Mouse (Mus musculus) adrenal gland, adult (tissue): ENCODE measurements around the gene Elovl2.
"Not testable (repeated sequence)": the region's sequence is repeated elsewhere in the genome, so short reads cannot be mapped to it uniquely, and the experiment has no call there.

Experiments used
- DNase-seq, 2 experiments: peaks; one replicate each; pipeline ENCODE4 v3.0.0; 2022 to 2023; ENCODE audit warnings: low spot score in 1 of 2; ENCODE audit not compliant: inconsistent age in 2 of 2

Gene Elovl2

DNA sequence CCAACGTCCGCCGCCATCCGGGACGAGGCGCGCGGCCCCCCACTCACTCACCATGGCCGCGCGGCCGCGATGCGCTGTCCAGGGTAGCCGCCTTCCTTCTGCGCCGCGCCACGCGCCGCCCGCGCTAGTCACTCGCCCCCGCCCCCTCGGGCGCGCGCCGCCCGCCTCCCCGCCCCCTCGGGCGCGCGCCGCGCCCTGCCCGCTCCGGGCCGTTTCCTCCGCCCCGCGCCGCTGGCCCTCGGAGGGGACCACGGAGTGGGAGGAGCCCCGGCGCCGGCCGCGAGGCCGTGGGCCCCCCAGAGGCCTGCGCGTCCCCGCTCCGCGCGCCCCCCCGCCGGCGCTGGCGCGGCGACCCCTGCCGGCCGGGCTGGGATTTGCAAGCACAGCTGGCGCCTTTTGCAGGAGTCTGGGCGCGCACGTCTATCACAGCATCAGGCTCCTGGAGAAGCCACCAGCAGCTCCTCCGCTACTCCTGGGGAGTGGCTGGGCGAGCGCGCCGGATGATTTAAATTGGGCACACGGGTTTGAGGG lies at the start of gene Elovl2:
Elovl2 (minus strand) TSS at position 102 of the 531 bp plus-strand sequence.
- DNase-seq: peak; percentile 62 to 88

DNA sequence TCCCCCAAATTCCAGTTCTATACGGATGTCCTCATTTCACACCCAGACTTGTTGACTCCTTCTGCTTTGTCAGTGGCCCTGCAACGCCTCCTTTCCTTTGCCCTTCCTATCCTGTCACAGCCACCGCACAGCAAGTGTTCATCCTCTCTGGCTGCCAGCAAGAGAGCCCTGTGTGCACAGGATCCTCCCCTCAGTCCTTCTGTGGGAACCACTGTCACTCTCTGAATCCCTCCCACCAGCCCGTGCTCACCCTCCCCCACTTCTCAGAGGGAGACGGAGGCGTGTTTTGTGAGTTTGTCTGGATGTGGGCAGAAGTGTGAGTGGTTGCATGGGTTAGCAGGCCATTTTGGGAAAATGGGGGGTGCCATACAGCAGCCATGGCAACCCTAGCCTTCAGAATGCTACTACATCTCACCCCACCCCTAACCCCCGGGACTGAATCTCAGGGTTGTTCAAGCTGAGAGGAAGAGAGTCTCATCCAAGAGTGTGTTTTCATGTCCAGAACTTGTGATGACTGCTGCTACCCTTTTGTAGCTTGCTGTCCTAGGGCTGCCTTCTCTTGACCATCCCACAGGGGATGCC lies 47.7 kb upstream of the Elovl2 start:
- no peak for DNase-seq

DNA sequence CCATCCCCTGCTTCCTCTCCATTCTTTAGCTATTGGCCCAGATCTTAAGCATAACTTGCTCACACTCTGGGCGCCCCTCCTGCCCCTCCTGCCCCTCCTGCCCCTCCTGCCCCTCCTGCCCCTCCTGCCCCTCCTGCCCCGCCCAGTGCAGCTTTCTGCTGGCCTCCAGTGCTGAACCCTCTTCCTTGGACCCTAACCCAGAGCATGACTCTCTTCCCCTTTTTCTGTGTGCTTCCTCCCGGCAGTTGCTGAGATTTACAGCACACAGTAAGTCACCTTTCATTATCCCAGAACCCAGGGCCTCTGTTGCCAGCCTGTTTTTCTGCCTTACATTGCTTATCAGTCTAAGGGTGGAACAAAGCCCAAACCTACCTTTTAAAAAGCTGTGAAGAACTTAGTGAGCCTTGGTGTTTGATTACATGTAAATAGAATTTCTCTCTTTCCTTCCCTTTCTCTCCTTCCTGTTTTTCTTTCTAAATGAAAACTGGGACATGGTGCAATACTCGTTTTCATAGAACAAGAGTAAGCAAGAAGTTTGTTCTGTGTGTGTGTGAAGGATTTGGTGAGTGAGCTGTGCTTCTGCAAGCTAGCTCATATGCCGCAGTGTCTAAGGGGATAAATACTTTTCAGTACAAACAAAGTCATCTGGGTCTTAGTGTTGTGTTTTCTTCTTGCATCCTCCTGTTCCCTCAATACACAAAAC lies 43.2 kb upstream of the Elovl2 start:
- no peak for DNase-seq

DNA sequence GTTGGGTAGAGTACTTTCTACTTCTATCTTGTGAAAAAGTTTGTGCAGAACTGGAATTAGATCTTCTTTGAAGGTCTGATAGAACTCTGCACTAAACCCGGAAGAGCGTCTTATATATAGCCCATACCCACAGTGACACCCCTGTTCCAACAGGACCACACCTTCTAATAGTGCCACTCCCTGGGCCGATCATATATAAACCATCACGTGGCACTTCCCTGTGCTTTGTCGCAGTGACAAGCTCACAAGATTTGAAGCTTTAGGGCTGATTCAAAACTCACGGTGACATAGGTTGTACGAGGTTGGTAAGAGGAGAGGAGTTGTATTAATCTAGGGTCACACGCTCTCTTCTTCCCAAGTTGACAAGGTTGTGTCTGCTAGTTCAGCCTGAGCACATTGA lies 41.4 kb upstream of the Elovl2 start:
- not testable (repeated sequence) for DNase-seq

DNA sequence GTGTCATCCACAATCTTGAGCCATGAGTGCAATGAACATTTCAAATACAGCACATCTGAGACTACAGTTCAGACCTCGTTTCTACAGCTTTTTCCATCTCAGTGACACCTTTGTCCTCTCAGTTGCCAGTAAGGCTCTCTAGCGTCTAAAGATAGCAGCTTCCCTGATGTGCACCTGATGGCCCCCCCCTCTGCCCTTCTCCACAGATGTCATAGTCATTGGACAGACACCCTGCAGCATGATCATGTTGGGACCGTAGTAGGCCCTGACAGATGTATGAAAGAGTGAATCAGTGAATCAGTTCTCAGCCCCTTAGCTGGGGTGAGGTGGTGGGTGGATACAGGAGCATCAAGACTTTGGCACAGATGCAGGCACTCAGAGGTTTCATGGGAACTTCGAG lies 37.6 kb upstream of the Elovl2 start:
- no peak for DNase-seq

DNA sequence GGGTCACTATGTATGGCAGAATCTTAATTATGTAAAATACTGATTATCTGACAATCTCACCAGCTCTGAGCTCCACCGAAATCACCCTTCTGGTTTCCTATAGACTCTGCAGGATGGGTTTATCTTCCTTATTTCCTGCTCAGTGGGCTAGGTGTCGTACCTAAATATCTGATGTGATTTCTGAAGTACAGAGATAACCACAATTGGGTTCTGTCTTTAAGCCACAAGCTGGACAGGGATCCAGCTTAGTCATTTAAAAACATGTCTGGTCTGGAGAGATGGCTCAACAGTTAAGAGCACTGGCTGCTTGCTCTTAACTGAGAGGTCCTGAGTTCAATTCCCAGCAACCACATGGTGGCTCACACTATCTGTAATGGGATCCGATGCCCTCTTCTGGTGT lies 36.8 kb upstream of the Elovl2 start:
- DNase-seq: no peak

DNA sequence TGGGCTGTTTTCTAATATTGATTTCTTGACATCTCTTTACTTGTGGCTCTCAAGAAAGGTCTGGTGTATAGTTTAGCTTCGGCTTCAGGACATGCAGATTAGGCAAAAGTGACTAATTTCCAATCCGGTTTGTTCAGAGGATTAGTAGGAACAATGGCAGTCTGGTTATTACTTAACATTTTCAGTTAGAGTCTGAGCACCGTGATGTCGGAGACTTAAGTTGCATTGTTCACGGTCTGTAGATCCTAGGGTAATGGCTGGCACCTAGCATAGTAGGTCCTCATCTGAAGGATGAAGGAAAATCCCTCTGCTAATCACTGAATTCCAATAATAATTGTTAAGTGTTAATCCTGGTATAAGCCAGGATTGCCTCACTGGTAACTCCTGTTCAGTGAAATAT lies 35.9 kb upstream of the Elovl2 start:
- no peak for DNase-seq

DNA sequence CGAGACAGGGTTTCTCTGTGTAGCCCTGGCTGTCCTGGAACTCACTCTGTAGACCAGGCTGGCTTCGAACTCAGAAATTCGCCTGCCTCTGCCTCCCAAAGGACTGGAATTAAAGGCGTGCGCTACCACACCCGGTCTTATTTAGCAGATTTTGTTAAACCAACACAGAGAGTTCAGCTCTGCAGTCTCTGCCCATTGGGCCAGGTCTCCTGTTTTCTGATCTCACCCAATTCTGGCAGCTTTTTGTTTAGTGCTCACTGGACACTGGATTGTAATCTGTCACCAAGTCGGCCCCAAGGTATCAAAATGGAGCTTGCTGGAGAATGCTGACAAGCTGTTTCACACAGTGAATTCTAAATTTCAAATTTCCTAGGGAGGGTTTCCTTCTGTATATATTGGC lies 32.5 kb upstream of the Elovl2 start:
- DNase-seq: no peak

DNA sequence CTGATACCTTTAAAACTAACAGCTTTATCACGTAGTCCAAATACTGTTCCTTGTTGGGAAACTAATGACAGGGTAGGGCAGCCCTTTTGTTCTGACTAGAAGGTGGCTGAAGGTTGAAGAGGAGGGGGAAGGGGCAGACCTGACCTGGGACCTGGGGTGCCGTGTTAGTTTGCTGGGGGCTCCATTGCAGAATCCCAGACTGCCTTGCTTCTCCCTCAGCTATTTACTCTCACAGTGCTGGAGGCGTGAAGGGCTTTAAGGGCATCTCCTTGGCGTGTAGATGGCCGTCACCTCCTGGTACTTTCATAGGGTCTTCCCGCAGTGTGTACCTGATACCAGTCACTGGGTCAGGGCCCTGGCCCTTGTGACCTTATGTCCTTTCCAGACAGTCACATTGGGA lies 31.9 kb upstream of the Elovl2 start:
- no peak for DNase-seq

DNA sequence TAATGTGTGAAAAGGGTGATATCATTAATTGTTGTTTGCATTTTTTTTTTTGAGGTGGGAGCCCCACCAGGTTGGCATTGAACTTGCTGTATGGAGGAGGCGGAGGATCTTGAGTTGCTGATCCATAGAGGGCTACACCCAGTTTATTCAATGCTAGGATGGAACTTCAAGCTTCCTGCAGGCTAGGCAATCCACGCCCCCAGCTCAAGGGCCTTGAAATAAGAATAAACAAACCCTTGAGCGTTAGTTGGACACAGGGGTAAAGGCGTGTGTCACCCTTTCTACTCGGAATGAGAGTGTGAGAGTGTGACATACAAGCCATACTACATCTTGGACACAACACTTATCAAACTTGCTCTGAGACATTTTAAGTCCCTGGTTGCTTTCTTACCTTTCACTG lies 31.5 kb upstream of the Elovl2 start:
- DNase-seq: peak in 1 of 2 experiments; percentile 31

DNA sequence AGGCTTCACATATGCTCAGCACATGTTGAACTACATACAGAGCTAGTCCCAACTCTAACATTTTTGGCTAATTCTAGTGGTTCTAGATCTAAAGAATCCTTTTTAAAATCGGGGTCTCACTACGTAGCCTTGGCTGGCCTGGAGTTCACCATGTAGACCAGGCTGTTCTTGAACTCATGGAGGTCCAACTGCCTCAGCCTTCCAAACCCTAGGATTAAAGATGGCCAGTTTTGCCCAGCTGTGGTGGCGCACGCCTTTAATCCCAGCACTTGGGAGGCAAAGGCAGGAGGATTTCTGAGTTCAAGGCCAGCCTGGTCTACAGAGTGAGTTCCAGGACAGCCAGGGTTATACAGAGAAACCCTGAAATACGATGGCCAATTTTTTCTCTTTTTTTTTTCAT lies 31.0 kb upstream of the Elovl2 start:
- peak in 1 of 2 experiments; percentile 36 for DNase-seq

DNA sequence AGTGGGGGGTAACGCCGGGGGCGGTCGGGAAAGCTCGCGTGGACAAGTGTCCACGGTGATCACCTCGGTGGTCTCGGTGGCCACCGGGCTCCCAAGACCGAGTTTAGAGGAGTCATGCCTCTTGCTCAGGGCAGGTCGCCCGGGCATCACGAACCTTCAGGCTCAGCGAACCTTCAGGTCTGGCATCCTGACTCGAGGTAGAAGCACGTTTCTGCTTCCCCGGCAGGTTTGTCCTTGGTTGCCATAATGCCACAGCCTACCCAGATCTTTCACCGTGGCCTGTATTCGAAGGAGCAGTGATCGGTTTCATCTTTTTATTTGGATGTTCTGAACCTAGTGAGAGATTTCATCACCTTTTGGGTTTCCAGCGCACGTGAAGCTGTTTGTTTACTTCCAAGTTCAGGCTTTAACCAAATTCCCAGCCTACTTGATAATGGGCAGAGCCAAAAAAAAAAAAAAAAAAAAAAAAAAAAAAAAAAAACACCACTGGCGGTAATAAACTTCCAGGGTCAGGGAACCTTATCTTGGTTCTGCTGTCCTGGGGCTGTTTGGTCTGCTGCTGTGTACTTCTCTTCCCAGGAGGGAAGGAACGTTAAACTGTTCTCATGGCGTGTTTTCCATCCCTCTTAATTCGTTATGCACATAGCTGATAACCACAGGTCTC lies 30.2 kb upstream of the Elovl2 start:
- no peak for DNase-seq

DNA sequence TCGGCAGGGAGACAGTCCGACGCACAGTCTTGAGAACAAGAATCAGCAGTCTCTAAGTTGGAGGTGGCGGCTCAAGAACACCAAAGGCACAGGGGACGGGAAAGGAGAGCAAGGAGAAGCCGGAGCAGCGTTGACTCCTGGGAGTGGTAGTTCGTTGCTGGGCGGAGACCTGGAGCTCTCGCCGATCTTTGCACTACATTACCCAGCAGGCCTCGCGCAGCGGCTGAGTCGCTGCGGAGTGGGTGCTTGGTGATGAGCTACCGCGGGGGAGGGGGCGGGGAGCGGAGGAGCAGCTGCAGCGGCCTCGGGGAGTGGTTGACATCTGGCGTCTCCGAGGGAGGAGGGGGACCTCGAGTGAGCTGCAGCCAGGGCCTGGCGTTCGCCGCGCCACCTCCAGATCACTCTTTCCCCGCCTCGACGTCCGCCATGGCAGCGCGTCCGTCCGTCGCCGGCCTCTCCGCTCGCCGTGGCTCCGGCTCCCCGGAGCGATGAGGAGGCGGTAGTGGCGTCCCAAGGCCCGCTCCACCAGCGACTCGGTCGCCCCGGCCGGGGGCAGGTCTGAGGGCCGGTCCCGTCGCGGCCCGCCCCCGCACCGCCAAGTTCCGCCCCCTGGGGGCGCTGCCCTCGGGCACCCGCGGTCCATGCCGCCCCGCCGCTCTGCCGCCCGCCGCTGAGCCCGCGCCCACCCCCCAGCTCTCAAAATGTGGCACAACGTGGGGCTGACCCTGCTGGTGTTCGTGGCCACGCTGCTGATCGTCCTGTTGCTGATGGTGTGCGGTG lies 29.5 kb upstream of the Elovl2 start, which contains the start of gene Smim13:
Smim13 (plus strand) TSS at position 307 of the 780 bp plus-strand sequence.
- DNase-seq: peak; percentile 95 to 98

DNA sequence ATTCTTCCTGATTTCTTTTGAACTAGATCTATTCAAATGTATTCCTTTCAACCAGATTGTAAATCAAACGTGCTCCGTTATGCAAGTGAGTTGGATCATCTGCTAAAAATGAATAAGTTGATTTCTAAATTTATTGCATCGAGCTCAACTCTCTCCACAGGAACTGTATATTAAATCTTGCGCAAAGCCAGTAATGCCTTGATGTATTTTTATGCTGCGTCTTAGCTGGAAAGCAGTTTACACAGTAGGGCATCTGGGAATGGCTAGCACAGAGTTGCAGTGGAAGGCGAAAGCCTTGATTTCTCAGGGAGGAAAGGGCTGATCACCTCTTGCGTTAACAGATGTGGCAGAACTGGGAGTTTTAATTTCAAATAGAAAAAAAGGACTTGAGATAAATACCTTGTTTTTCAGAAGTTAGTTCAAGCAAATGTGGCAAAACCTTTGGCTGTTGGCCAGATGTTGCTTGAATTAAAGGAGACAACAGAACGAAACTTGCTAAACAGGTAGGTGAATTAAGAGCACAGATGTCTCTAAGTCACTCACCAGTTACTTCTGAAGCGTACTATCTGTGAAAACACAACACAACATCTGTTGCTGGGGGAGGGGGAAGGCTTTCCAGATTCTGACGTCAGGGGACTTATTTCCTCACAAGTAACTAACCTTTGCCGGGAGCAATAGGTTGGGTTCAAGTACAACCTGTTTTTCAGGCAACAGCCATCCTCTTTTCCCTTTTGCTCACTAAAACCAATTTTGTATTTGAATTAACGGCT lies 28.7 kb upstream of the Elovl2 start:
- no peak for DNase-seq

DNA sequence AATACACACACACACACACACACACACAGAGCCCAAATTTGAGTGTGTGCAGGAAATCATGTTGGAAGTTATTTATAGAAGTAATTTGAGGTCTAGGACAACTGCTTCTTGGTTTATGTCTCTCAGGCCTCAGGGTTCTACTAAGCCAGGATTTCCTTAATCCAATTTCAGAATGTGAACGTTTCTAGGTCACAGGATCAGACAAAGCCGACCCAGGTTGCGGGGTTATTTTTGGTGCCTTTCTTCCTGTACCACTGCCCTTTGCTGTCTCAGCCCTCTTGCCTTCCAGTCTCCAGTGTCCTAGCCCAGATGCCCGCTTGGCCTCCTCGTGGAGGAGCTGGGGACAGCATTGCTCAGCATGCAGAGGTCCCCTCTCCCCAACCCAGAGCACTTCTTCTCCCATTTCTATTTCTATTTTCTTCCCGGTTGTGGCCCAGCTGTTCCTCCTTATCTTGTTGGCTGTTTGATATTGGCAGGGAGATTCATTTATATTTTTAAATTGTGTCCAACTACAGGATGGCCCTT lies 24.2 kb upstream of the Elovl2 start:
- DNase-seq: no peak

DNA sequence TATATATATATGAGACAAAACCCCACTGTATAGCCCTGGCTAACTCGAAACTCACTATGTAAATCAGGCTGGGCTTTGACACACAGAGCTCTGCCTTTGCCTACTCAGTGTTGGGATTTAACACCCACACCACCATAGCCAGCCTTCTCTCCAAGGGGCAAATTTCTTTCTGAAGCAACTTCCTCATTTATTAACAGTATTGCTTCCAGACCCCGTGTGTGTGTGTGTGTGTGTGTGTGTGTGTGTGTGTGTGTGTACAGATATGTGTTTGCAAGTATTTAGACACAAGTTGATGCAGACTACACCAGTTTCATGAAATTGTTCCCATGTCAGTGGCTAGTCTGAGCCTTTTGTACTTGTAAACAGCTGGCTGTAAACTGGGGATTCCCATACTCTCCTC lies 21.4 kb upstream of the Elovl2 start:
- DNase-seq: no peak

DNA sequence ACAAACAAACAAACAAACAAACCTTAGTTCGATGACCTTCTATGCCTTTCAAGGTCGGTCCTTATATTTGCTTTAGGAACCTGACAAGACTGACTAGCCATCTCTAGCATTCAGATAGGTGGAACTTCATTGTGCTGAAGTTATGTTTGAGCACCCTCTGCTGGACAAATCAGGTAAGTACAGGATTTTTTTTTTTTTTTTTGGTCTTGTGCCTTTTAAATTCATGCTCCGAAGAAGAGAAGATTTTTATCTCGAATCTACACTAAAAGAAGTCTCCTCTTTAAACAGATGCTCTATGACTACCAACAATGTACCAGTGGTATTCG lies 18.6 kb upstream of the Elovl2 start:
- DNase-seq: peak in 1 of 2 experiments; percentile 68

DNA sequence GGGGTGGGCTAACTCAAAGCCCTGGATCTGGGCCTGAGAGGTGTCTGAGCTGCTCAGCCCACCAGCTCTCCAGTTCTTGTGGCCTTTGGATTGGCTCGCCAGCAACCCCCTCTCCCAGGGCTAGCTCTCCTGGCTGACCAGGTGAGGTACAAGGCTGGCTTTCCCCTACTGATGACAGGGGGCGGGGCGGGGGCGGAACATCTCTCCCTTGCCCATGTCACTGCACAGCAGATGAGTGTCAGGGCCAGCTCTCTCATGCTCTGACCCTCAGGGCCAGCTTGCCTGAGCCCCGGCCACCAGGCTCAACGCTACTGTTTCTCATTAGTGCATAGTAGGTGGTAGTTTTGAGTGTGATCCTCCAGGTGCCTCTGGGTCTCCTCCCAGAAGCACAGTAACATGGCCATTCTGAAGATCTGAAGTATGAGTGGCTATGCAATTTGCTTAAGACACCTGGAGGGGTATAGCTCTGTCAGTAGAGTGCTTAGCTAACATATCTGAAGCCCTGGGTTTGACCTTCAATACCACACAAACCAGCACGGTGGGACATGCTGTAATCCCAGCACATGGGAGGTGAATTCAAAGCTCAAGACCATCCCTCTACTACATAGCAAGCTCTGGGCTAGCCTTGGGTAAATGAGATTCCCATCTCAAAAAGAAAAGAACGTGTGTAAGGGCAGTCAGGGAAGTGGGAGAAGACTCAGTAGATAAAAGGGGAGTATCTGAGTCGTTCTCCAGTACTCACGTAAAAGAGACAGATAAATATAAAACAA lies 18.0 kb upstream of the Elovl2 start:
- DNase-seq: no peak

DNA sequence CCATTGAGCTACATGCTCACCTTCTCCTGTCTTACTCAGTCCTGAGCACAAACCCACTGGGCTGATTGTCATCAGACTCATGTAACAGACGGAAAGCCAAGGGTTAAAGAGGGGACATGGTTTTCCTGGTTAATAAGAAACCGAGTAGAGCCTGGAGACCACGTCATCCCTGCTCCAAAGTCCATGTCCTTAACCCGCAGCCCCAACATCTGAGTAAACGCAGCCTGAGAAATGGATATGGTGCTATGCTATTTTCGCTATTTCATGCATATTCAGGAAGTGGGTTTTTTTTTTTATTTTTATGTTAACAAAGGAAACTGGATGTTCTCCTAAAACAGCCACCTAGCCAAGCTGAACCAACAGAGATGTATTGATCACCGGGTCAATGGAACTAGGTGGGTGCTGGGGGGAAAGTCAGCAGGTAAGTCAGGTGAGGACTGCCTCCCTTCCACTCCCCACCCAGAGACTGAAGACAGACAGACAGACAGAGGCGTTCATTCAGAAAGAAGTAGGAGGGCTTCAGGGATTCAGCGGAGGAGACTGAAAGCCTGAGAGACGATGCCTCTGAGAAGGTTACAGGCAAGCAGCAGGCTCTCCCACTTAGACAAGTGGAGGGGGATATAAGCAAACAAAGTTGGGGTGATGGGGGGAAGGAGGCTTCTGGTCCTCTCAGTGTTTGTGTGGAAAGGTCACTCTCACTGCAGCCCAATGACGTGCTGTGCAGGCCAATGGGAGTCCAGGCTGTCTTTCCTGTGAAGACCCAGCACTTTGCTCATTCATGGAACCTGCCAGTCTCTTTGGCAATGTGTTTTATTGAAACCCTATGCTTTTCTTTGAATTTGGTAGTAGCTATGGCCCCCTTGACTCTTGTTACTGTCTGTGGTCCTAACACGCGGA lies 15.9 kb upstream of the Elovl2 start:
- no peak for DNase-seq
